Mouse (Mus musculus): ENCODE results near the gene Palm.

Palm gene

GRCm38 (mm10) chr10:79824413-79824812 lies 31.0 kb downstream of the Palm start:
- no peak for DNase-seq (ENCODE audit: low spot score)

- DNase-seq (ENCODE audit: low spot score): no peak
Observed at GRCm38 (mm10) chr10:79831583-79831982, 38.2 kb downstream of the Palm start.

- DNase-seq (ENCODE audit: low spot score): no peak
Observed at GRCm38 (mm10) chr10:79832026-79832785, 38.8 kb downstream of the Palm start.

- no peak for DNase-seq (ENCODE audit: low spot score)
Observed at GRCm38 (mm10) chr10:79832786-79833181, 39.4 kb downstream of the Palm start.

- DNase-seq (ENCODE audit: low spot score): no peak
Observed at GRCm38 (mm10) chr10:79834769-79835398, 41.5 kb downstream of the Palm start.

- no peak for DNase-seq (ENCODE audit: low spot score)
Observed at GRCm38 (mm10) chr10:79836918-79837317, 43.5 kb downstream of the Palm start.

GRCm38 (mm10) chr10:79838151-79838550 lies 44.8 kb downstream of the Palm start:
- DNase-seq (ENCODE audit: low spot score): no peak

- no peak for DNase-seq (ENCODE audit: low spot score)
Observed at GRCm38 (mm10) chr10:79840091-79840490, 46.7 kb downstream of the Palm start.

GRCm38 (mm10) chr10:79840644-79841551 lies 47.5 kb downstream of the Palm start:
- peak; percentile 55 for DNase-seq (ENCODE audit: low spot score)

- DNase-seq (ENCODE audit: low spot score): no peak
Observed at GRCm38 (mm10) chr10:79842322-79842721, 49.0 kb downstream of the Palm start.

- DNase-seq (ENCODE audit: low spot score): no peak
Observed at GRCm38 (mm10) chr10:79843476-79843875, 50.1 kb downstream of the Palm start.

- DNase-seq (ENCODE audit: low spot score): no peak
Observed at GRCm38 (mm10) chr10:79846553-79846952, 53.2 kb downstream of the Palm start.

- no peak for DNase-seq (ENCODE audit: low spot score)
Observed at GRCm38 (mm10) chr10:79849941-79850628, 56.7 kb downstream of the Palm start.

GRCm38 (mm10) chr10:79851653-79852052 lies 58.3 kb downstream of the Palm start:
- no peak for DNase-seq (ENCODE audit: low spot score)

- no peak for DNase-seq (ENCODE audit: low spot score)
Observed at GRCm38 (mm10) chr10:79852107-79852789, 58.9 kb downstream of the Palm start.

GRCm38 (mm10) chr10:79852827-79853226 lies 59.5 kb downstream of the Palm start:
- no peak for DNase-seq (ENCODE audit: low spot score)

- DNase-seq (ENCODE audit: low spot score): no peak
Observed at GRCm38 (mm10) chr10:79853392-79853791, 60.0 kb downstream of the Palm start.

GRCm38 (mm10) chr10:79853860-79854795 lies 60.8 kb downstream of the Palm start, which contains the start of gene Ptbp1:
TSS of gene Ptbp1 (plus strand) at chr10:79854427.
- peak; percentile 98 for DNase-seq (ENCODE audit: low spot score)

- DNase-seq (ENCODE audit: low spot score): no peak
Observed at GRCm38 (mm10) chr10:79854801-79855541, 61.6 kb downstream of the Palm start.

All from layer of hippocampus, adult 9-10 months (tissue).